Mouse (Mus musculus) bone marrow macrophage, adult 2 months (primary cell): ENCODE data around the gene Glod4. TPM values are rescaled to one million over a fixed set of nuclear protein-coding genes. Genes with fewer than 3 reads are reported as not detected.

Source experiments
- H3K27ac ChIP-seq: 2 replicates; pipeline ENCODE4 v1.5.1; 2012; ENCODE audit warnings: low read depth, low read length; ENCODE audit not compliant: insufficient read depth
- H3K4me1 ChIP-seq: 2 replicates; pipeline ENCODE4 v1.6.1; 2012; ENCODE audit warnings: low read length; ENCODE audit not compliant: control insufficient read depth, insufficient read depth
- H3K4me3 ChIP-seq: 2 replicates; pipeline ENCODE4 v1.5.1; 2012; ENCODE audit warnings: mild to moderate bottlenecking, low read length, moderate library complexity; ENCODE audit not compliant: insufficient read depth
- CTCF ChIP-seq: IDR thresholded peaks from 2 replicates; pipeline ENCODE4 v1.5.1; 2012; ENCODE audit warnings: low read depth, mild to moderate bottlenecking, low read length, moderate library complexity
- POLR2A ChIP-seq: IDR thresholded peaks from 2 replicates; pipeline ENCODE4 v1.6.1; 2012; ENCODE audit warnings: mild to moderate bottlenecking, low read depth, low read length, borderline replicate concordance
- polyA plus RNA-seq: library from polyadenylated mRNA; stranded (reverse); fragments of >200 nt; gene quantifications from 2 replicates; pipeline ENCODE4 v1.2.4, GENCODE M21; 2012; ENCODE audit not compliant: missing spikeins, insufficient read depth, insufficient read length

Gene Glod4
- polyA plus RNA-seq, 1 experiment = 53.4 TPM

DNA sequence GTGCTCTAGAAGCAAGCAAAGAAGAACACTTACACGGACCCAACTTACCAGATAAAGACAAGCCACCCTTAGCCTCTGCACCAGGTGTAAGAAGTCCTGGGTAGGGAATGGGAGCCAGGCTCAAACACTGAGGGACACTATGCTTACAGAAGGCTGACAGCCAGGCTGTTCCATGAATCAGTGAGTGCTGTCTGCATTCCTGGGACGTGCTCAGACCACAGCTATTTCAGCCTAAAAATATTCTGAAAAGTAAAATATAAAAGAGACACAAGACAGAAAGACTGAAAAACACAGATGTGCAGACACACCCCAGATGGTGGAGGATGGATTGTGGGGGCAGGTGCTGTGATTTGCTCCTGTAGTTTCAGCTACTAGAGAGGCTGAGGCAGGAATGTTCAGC is 88.7 kb downstream of the Glod4 start:
- no peak for TF ChIP-seq CTCF
- no peak for TF ChIP-seq POLR2A
- Histone ChIP-seq H3K4me3 (no peak overlapping the region), H3K4me1 (peaks cover 9% of the 10 kb centered on the region), H3K27ac (no peak overlapping the region)

GRCm38 (mm10) chr11:76154200-76154599 is 89.3 kb downstream of the Glod4 start:
- H3K4me3 ChIP-seq = no peak overlapping the region
- TF ChIP-seq CTCF (no peak), POLR2A (no peak)
- no peak overlapping the region for H3K27ac ChIP-seq
- H3K4me1 ChIP-seq = peaks cover 9% of the 10 kb centered on the region

DNA sequence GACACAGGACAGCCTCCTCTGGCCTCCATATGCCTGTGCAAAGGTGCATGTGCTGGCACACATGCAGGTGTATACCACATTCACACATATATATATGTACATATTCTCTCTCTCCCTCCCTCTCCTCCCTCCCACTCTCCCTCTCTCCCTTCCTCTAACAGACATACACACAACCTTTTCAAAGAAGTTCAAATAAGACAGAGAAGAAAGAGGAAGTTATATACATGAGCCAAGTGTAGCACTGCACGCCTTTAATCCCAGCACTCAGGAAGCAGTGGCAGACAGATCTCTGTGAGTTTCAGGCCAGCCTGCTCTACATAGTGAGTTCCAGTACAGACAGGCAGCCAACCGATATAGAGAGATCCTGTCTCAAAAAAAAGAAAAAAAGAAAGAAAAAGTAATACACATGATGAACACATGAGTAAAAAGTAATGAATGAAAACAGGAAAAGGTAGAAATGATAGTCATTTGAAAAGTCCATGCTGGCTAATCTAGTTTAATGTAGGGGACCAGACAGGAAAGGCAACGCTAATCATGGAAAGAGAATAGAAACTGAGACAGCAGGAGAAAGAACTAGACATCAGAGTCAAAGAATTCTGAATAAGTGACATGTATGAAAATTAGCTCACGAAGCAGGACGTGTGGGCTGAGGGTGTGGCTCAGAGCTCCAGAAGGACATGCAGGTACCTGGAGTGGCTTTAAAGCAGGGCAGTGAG is 90.1 kb downstream of the Glod4 start:
- no peak overlapping the region for H3K4me3 ChIP-seq
- peaks cover 9% of the 10 kb centered on the region for H3K4me1 ChIP-seq
- no peak overlapping the region for H3K27ac ChIP-seq
- TF ChIP-seq POLR2A (no peak), CTCF (no peak)

DNA sequence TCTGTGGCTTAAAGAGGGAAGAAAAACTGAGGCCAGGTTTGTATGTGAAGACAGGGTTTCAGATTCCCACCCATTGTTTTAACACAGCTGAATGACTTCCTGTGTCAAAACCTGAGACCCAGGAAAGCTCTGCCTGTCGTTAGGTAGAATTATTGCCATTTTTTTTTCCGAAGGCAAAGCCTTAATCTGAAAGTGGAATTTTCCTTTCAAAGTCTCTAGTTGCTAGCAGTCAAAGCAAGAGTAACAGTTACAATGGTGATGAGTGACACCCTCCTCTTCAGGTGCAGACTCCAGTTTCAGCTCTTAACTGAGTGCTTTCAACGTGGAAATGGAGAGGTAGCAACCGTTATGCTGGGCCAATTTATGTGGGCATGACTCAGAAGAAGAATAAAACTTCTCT is 92.5 kb downstream of the Glod4 start:
- Histone ChIP-seq H3K4me1 (peaks cover 13% of the 10 kb centered on the region), H3K4me3 (no peak overlapping the region), H3K27ac (no peak overlapping the region)
- no peak for TF ChIP-seq CTCF
- TF ChIP-seq POLR2A = no peak

- Histone ChIP-seq H3K27ac (no peak overlapping the region), H3K4me1 (peaks cover 7% of the 10 kb centered on the region), H3K4me3 (no peak overlapping the region)
- no peak for TF ChIP-seq CTCF
- TF ChIP-seq POLR2A = no peak
Observed at GRCm38 (mm10) chr11:76148055-76149008, 95.2 kb downstream of the Glod4 start.

DNA sequence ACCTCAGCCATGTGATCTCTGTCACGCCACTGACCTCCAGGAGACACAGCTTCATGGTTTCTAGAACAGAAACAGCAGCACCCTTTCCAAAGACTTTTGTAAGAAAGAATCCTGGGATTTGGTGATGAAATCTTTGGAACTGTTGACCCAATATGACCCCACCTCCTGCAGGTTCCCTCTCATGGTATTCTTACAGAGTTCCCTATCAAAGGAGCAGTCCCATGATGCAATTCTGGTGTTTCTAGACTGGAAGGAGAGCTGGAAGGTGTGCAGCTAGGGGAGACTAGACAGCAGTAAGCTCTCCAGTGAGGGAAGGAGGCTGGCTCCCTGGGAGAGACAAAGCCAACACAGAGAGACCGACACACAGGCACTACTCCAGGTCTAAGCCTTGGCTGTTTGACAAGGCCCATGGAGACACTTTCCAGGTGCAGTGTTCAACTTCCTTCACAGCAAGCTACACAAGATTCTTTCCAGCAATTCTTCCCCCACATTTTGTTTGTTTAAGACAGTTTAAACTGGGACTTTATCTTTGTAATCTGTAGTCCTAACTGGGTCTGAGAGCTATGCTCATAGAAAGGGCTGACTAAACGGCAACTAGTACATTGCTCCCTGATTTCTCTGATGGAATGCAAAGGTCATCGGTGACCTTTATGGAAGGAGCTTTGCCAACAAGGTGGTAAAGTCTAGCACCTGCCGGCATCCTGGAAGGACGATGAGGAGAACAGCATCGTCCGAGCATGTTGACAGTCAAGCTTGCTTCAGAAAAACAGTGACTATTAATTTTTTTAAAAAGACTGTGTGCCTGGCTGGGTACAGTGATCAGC is 97.1 kb downstream of the Glod4 start:
- no peak overlapping the region for H3K4me3 ChIP-seq
- H3K4me1 ChIP-seq = peaks cover 4% of the 10 kb centered on the region
- no peak for TF ChIP-seq POLR2A
- no peak for TF ChIP-seq CTCF
- H3K27ac ChIP-seq = no peak overlapping the region

GRCm38 (mm10) chr11:76145169-76145568 is 98.4 kb downstream of the Glod4 start:
- Histone ChIP-seq H3K27ac (no peak overlapping the region), H3K4me3 (no peak overlapping the region), H3K4me1 (peaks cover 4% of the 10 kb centered on the region)
- TF ChIP-seq CTCF (no peak), POLR2A (no peak)

DNA sequence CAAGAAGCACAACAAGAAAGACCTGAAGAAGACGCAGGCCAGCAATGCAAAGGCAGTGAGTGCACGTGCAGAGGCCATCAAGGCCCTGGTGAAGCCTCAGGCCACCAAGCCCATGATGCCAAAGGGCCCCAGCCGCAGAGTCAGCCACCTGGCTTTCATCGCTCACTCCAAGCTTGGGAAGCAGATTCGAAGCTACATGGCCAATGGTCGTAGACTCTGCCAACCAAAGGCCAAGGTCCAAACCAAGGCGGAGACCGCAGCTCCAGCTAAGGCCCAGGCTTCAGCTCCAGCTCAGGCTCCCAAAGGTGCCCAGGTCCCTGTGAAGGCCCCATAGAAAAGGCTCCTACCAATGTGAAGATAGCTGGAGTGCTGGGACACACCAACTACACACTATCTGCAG is 99.1 kb downstream of the Glod4 start:
- TF ChIP-seq POLR2A (no peak), CTCF (no peak)
- H3K4me1 ChIP-seq = peaks cover 4% of the 10 kb centered on the region
- no peak overlapping the region for H3K4me3 ChIP-seq
- no peak overlapping the region for H3K27ac ChIP-seq

- Histone ChIP-seq H3K4me3 (no peak overlapping the region), H3K27ac (no peak overlapping the region), H3K4me1 (peaks cover 12% of the 10 kb centered on the region)
- TF ChIP-seq POLR2A = no peak
Observed at GRCm38 (mm10) chr11:76137996-76138395, 105.5 kb downstream of the Glod4 start.

- Histone ChIP-seq H3K4me1 (peaks cover 26% of the 10 kb centered on the region), H3K4me3 (no peak overlapping the region), H3K27ac (no peak overlapping the region; the same call in 1 of the 2 replicates)
- TF ChIP-seq CTCF (no peak), POLR2A (no peak)
Observed at GRCm38 (mm10) chr11:76135641-76136437, 107.7 kb downstream of the Glod4 start.
